Mouse (Mus musculus) right cerebral cortex, adult 2 months (tissue): ENCODE measurements at regions not wholly inside any gene's neighbourhood (a gene's known extent, or its start where the extent isn't known, plus 50 kb on each side); places are given as distances from the start of the nearest gene placed in this dataset.

Experiments used
- DNase-seq, 2 experiments: peaks; one replicate each; pipeline ENCODE4 v3.0.0; 2021 to 2022; ENCODE audit warnings: low spot score in 2 of 2

DNA sequence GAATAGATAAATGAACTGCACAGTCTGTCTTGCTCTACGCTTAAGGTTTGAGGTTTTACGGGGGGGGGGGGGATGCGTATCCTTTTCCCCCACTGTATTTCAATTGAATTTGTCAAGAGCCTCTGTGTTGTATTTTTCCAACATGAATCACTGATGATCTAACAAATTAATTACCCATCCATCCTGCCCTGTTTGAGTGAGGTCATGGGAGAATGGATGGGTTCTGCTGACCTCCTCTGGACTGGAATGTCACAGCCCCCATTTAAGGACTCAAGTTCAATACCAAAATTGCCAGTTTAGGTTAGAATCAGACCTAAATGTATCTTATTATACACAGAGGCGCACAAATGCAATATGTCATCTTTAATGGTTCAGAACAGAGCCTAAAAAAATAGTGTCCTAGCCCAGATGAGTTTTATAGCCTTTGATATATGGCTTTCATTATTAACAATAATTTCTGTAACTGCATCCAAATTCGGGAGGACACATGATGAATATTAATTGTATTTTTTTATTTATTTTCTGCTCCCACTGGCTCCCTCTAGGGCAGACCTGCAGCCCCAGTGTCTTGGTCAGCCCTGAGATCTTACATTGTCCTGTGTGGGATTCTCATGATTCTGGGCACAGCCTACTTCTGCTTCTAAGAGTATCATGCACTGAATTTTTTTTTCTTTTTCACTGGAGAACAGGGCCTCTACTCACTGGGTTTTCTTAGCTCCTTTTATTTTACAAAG, 288.2 kb upstream of the Zfp703 start:
- no peak for DNase-seq

DNA sequence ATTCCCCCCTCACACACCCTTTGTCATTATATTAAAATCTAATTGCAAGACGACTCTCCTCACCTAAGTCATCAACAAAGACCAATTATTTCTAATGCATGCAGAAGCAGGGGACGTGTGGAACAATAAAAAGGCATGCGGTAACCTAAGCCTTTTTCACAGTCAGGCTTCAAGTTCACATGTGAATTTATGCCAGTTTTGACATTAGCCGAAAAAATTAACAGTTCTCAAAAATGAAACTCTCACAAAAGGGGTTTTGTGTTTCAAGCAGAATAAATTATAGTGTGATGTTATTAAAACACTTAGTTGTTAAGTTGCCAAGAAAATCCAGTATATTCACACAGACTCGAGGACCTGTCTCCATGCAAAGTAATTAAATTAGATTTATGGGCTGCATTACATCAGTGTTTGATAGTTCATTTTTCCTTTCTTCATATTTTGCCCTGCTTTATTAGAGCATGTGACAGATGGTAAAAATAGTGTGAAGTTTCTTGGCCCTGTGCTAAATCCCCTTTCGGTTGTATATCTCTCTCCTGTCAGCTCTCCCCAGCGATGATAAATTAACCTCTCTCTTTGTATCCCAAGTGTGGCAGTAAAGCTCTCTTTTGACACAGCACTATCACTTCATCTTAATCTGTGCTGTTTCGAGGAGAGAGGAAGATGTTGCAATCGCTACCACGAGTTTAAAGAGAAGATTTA, 287.5 kb upstream of the Zfp703 start:
- DNase-seq = no peak

DNA sequence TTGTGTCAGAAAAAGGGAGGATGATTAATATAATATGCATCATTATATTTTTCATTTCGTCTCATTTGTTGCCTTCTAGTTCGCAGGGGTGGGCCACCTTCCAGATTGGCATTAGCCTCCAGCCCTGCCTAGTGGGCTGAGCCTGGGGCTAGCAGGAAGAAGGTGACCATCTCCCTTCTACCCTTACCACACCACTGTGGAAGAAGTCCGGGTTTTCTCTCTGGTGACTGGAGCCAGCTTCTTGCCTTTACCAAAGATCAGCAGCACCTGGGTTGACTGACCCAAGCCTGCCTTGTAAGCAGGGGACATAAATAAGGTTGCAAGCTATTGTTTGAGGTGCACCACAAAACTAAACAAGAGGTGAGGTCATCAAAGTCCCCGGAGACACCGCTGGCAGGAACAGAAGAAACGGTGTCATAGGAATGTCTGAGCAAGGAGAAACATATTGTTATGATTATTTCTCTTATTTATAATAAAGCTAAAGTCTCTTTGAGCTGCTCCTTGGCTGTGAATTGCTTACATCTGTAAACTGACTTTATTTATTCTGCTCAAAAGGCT, 286.9 kb upstream of the Zfp703 start:
- DNase-seq = no peak

DNA sequence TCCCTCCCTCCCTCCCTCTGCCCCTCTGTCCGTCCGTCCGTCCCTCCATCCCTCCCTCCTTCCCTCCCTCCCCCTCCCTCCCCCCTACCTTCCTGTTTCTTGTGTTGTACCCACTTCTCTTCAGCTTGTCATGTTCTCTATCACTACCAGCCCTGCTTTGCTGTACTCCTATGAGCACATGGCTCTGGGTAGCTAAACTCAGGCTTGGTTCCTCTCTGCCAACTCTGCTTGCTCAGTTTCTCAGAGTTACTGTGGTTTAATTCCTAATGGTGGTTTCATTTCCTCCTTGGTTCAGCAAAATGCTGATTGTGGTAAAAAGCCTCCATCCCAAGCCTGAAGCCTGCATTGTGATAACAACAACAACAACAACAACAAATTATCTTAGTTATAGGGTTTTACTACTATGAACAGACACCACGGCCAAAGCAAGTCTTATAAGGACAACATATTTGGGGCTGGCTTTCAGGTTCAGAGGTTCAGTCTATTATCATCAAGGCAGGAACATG, 279.5 kb upstream of the Zfp703 start:
- no peak for DNase-seq

DNA sequence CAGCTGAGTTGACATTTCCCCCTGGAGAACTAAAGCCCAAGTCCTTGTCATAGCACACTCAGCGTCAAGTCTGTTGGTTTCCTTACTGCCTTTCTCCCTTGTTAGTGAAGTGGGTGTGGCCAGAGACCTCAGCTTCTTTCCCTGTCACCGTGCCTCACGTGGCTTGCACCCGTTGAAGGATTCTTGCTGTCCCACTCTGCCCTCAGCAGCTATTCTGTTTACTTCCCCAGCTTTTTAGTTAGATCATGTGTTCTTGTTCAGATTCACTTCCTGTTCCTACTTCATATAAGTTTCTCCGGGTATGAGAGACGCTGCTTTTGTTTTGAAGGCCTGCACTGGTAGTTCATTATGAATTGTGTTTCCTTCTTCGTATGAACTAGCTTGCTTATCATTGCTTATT, 278.5 kb upstream of the Zfp703 start:
- DNase-seq = no peak

DNA sequence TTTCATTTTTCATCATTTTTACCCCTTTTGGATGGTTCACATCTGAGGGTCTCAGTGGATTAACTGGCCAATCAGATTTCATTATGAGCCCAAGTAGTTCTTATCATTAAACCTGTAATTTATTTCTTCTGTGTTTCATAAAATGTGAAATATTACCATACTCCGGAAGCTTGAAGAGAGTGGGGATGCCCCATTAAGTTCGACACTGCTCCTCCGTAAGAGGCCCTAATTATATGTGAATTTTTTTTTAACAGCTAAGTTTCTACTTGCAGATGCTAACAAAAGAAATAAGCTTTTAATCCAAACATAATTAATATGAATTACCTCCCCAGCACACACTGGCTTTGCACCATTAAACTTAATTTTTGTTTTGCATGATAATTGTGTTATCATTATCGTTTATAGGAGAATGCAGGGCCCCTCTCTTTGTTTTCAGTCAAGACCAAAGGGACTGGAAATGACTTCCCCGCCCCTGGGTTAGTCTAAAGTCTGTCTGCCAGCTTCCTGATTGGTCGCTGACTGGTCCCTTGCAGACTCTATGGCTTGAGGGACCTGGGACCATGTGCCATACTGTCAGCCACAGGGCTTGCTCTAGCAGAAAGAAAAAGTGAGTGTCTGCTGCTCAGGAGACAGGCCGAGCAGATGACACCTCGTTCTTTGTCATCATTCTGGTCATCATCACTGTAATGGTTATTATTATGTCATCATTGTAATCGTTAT, 270.9 kb upstream of the Zfp703 start:
- no peak for DNase-seq

DNA sequence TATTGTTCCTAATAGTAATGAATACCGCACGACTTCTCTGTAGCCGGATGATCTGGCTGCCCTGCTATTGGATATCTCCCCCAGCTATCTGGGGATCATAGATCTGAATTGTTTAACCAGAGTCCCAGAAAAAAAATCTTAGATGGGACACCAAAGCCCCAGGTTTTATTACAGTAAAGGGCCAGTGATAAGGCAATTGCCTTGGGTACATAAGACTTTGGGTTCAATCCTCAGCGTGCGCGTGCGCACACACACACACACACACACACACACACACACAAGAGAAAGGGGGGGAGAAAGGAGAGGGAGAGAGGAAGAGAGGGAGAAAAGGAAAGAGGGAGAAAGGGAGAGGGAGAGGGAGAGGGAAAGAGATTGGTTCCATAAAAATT, 270.4 kb upstream of the Zfp703 start:
- no peak for DNase-seq

DNA sequence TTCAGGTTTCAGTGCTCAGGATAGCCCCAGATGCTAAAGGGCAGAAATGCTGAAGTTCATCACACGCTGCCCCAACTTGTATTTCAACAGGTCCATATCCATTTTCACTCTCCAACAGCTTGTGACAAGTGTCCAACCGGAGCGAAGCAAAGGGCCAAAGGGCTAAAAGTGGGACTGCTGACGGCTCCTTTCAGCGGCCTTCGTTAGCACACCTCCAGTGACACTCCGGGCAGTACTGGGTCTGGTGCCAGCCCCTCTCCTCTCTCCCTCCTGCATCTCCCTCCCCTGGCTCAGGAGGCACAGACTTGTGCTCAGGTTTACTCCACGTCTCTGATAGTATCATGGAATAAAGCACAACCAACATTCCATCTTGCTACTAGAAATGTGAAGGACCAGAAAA, 263.3 kb upstream of the Zfp703 start:
- no peak for DNase-seq

DNA sequence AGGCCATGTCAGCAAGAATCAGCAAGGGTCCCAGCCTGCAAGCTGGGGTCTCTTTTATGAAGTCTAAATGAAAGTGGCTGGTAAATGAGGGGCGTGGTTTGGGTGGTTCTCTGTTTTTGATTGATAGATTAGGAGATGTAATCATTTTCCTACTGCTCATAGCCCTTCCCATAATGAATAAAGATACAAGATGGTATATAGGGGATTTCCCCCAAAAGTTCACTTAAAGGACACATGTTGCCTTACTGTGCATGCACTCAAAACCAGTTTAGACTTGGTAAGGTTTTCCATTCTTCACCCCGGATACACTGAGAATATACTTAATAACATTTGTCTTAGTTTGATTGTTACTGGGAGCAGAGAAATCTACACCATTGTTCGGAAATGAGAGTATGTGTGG, 262.4 kb upstream of the Zfp703 start:
- no peak for DNase-seq

DNA sequence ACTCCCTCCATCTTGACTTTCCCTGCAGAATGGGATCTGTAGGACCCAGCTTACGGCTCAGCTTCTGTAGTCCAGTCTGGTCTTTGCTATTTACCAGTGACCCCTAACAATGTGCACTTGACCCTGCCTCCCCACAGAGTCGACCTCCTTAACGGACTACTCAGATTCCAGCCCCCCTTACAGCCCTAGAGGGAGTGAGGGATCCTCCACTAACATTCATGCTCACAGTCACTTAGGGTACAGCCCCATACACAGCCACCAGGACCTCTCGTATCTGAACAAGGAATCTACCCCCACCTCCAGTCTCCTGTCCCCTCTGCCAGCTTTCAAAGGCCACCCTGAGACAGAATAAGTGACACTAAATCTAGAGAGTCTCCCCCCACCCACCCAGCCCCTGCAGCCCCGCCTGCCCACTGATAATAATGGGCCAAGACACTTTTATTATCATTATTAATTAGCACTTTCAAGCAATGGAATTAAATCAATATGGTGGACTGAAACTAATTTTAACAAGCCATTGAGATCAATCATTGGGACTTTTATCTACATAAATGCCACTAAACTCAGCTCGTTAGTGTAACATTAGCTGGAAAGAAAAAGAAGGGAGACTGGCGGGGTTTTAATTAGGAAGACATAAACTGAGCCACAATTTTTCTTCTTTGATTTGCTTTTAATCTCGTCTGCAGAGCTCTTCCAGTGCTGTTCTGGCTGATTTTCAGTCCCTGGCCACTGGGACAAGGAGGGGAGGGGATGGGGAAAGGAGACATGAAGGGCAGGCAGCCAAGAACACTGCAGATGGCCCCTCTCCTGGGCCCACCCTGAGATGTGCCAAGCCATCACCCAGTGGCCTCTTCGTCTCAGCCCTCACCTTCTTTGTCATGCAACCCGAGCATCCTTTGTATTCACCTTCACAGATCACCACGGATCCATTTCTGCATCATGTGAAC, 258.4 kb upstream of the Zfp703 start:
- DNase-seq = no peak

DNA sequence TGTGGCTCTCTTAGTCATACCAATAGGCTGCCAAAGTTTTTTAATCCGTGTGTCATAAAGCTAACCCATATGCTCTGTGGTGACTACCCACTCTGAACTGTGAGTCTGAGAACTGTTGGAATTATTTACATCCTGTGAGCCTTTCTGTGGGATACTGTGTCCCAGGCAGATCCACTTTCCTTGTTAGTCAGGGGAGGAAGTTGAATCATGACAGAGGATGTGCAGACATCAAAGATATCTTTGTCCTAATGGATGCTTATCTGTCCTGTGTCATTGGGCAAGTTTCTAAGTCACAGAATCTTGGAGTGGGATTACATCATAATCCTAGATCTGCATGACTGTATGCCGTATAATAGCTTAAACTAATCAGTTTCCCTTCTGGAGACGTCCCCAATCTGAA, 254.4 kb upstream of the Zfp703 start:
- DNase-seq = no peak

DNA sequence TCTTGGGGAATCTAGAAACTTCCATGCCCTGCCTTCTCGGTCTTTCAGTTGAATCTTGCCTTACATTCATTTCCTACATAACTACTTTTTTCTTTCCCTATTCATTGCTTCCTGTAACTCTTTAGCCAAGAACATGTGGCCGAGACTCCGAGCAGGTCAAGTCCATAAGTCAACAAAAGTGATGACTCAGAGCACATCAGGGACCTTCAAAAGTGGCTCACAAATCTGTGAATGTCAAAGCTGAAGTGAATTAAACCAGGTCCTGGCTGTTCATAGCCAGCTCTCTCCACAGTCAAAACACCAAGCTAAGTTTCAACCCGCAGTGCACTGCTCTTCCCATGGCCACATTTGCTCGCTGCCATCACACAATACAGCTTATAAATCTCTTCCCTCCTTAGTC, 252.5 kb upstream of the Zfp703 start:
- DNase-seq = no peak

DNA sequence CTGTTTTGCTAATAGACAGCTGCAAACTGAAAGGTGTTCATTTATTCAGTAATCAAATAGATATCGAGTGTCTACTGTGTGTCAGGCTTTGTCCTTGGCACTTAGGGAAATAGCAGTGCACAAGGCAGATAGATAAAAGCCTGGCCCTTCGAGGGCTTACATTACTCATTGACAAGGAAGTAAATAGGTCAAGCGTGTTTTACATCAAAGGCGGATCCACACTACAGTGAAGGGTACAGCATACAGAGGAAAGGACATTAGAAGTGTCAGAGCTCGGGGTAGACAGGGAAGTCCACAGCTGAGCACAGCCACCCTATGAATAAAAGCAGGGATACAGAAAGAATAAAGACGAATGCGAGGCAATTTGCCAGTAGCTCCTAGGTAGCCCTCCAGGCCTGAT, 251.6 kb upstream of the Zfp703 start:
- DNase-seq = no peak

DNA sequence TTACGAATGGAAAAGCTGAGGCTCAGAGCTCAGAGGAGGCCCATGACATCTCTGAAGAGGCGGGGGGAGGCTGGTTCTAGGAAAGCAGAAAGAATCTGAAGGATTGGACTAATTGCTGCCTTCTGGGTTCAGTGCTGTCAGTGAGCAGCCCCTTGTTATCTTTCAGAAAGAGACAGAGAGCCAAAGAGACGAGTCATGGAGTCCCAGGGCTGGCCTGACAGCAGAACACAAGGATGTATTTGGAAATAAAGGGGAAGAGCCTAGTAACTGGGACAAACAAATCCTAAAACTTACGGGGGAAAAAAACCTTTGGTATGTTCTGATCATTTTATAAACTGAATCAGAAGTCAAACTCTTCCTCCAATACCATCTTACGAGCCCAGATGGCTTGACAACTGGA, 247.8 kb upstream of the Zfp703 start:
- no peak for DNase-seq

DNA sequence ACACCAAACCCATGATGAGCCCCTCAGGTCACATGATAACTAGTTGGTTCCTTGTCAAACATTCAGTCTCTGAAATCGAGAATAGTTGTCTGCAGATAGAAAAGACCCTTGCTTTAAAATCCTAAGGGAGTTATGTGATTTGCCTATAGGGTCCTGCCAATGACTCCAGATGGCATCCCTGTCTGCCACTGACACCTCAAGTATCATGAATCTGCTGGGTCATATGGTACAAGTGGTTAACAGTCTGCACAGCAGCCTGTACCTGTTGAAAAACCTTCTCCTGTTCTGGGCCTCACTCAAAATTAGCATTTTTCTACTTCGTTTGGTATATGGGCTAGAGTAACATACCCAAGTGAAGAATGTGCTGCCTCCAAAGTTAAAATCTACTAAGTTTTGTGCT, 246.0 kb upstream of the Zfp703 start:
- no peak for DNase-seq

DNA sequence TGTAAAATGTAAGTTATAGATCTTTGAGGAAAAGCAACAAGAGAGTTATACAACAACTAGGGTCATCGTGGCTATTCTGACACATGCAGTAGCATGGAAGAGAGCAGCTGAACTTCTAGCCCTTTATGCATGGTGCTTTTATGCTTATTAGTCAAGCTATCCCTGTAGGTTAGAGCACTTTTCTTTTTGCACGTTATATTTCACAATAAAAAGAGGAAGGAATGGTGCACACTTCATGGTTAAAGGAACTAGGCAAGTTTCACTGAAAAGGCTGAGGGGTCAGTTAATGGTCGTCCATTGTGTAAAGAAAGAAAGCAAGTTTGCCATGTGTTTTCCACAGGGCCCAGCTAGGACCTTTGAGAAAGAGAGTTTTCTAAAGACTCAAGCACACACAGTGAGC, 232.7 kb upstream of the Zfp703 start:
- no peak for DNase-seq

DNA sequence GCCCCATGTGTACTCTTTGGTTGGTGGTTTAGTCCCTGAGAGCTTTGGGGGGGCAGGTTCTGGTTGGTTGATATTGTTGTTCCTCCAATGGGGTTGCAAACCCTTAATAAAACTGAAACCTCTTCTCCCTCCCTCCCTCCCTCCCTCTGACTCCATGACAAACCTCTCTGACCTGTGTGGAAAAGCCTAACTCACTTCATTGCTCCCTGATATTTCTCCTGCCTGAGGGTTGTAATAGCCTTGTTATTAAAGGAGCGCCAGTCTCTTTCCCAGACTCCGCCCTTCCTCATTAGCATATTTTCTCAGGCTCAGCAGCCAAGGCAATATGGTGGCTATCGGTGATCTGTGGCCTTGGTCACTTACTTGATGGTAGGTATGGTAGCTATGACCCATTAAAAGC, 230.3 kb upstream of the Zfp703 start:
- no peak for DNase-seq

DNA sequence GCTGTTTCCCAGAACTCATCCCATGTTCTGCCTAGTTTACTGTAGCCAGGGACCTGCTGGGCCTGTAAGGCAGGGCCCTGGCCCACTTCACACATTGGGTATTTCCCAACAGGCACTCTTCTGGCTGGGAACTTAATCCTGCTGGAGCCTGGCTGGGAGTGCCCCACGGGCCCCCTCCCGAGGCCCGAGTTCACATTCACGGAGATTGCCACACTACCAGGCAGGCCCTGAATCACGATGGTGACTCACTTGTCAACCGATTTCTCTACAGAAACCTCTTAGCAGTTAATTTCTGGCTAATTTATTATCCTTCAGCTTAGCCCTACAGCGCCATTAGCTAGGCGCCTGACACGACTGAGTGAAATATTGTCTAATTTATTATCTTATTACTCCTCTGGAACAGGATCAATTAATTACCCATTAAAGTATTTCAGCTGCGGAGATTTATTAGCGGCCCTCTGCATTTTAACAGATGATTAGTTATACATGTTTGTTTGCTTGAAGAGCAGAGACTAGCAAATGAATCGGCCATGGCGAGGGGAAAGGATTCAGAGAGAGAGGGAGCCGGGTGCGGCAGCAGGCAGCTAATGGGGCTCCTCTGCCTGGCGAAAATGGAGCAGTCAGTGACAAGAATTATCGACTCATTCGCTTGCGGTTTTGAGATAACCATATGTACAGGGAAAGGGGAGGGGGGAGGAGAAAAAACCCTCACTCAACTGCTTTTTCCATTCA, 229.7 kb upstream of the Zfp703 start:
- DNase-seq = no peak

DNA sequence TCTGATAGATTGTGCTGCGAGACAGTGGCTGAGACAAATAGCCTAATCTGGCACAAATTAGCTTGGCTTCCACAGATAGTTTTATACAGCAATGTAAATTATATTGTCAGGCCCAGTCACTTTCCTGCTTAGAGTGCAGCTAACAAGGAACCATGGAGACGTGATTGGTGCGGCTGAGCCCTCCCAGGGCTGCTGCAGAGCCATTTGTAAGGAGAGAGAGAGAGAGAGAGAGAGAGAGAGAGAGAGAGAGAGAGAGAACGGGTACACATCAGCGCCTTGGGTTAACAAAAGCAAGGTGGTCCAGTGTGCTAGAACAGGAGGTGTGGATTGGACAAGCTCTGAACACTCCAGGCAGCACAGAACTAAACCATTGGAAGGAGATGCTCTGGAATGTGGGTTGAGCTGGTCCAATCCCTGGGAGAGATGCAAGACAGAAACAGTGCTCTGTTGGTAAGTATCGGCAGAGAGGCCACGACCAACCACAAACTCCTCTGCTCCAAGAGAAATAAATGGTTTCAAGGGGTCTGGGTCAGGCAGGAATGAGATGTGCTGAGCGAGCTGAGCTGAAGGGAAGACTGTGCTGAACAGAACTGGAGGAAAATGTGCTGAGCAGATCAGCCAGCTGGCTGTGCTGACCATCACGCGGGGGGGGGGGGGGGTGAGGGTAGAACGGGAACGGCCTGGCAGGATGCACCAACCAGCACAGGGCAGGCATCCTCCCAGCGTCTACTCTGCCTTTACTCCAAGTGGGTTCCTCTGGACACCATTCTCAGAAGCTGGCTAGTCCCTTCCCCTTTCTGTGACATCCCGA, 228.8 kb upstream of the Zfp703 start:
- no peak for DNase-seq

DNA sequence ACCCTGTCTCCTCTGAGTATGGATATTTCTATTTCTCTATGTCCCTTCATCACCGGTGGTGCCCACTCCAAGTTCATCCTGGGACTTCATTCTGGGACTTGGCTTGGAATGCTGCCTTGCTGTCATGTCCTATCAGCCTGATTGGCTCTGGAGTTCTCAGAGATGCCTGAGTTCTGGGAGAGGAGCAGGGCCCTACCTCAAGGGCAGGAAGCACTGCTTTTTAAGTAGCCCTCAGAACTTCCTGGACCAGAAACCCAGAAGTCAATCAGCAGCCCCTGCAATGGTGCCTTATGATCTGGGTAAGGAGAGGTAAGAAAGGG, 228.2 kb upstream of the Zfp703 start:
- DNase-seq = no peak
